Mouse (Mus musculus) limb, embryonic 11.5 days (tissue): ENCODE results near the gene Angptl8. TPM values are rescaled to one million over a fixed set of nuclear protein-coding genes. Genes with fewer than 3 reads are reported as not detected.

Source experiments
- ATAC-seq: fragments of 200-750 bp; cut with Nextera tagmentation; 2 replicates; pipeline ENCODE4 v1.8.0; 2017; ENCODE audit warnings: low read depth; ENCODE audit not compliant: insufficient number of reproducible peaks, low FRiP score, low TSS enrichment
- DNase-seq: peaks from one replicate; pipeline ENCODE4 v3.0.0-alpha.2; 2015; ENCODE audit warnings: low spot score
- H3K27ac ChIP-seq: fragments of 300-500 bp; sonication (generic); replicated peaks from 2 replicates; pipeline ENCODE4 v1.5.1; 2014; ENCODE audit warnings: low read depth, mild to moderate bottlenecking, low read length
- H3K27me3 ChIP-seq: fragments of 300-500 bp; sonication (generic); 2 replicates; pipeline ENCODE4 v1.6.1; 2014; ENCODE audit warnings: mild to moderate bottlenecking, low read length, mixed read lengths; ENCODE audit not compliant: control insufficient read depth, insufficient read depth
- H3K36me3 ChIP-seq: fragments of 300-500 bp; sonication (generic); 2 replicates; pipeline ENCODE4 v1.6.1; 2014; ENCODE audit warnings: mild to moderate bottlenecking, low read length, moderate library complexity, mixed read lengths; ENCODE audit not compliant: control insufficient read depth, insufficient read depth
- H3K4me1 ChIP-seq: fragments of 300-500 bp; sonication (generic); 2 replicates; pipeline ENCODE4 v1.6.1; 2014; ENCODE audit warnings: low read length, mixed read lengths; ENCODE audit not compliant: control insufficient read depth, insufficient read depth
- H3K4me2 ChIP-seq: fragments of 300-500 bp; sonication (generic); 2 replicates; pipeline ENCODE4 v1.6.1; 2014; ENCODE audit warnings: low read depth, mild to moderate bottlenecking, moderate library complexity; ENCODE audit not compliant: severe bottlenecking
- H3K4me3 ChIP-seq: fragments of 300-500 bp; sonication (generic); 2 replicates; pipeline ENCODE4 v1.5.1; 2014; ENCODE audit warnings: low read depth, low read length
- H3K9ac ChIP-seq: fragments of 300-500 bp; sonication (generic); 2 replicates; pipeline ENCODE4 v1.6.1; 2014; ENCODE audit warnings: mild to moderate bottlenecking, low read length
- H3K9me3 ChIP-seq: fragments of 300-500 bp; sonication (generic); 2 replicates; pipeline ENCODE4 v1.6.1; 2016; ENCODE audit warnings: low read length; ENCODE audit not compliant: control insufficient read depth
- WGBS: fragments of 180-500 bp; shearing (Covaris S2); extraction: QIAGEN DNeasy Blood & Tissue Kit; methylation state at CpG from one replicate; pipeline ENCODE4 v1.1.7; 2014; 5-methylcytosine and 5-hydroxymethylcytosine counted together
- polyA plus RNA-seq: library from polyadenylated mRNA; unstranded; fragments of >200 nt; fragmentation: Nextera tagmentation; extraction: Ambion mirVana; gene quantifications from 2 replicates; pipeline ENCODE4 v1.2.1, GENCODE M21; 2014

Angptl8 gene
- polyA plus RNA-seq, 1 experiment from 2014 or later, result 0.64 TPM

GRCm38 (mm10) chr9:21801121-21801520 is 34.2 kb upstream of the Angptl8 start:
- Histone ChIP-seq H3K9ac (no peak overlapping the region), H3K4me2 (no peak overlapping the region), H3K27me3 (no peaks in the 10 kb centered on the region), H3K4me1 (peaks cover 14% of the 10 kb centered on the region), H3K4me3 (no peak overlapping the region), H3K27ac (no peak overlapping the region), H3K36me3 (0 out of 2 replicates have a peak, but pooled peaks cover 2% of the 10 kb centered on the region), H3K9me3 (no peaks in the 10 kb centered on the region)
- no peak for ATAC-seq
- WGBS, result 81% methylated on average over 7 of the region's 7 CpGs
- no peak for DNase-seq

- ATAC-seq (no peak), DNase-seq (no peak)
- Histone ChIP-seq H3K27ac (no peak overlapping the region), H3K9me3 (no peaks in the 10 kb centered on the region), H3K9ac (no peak overlapping the region), H3K4me1 (peaks cover 10% of the 10 kb centered on the region), H3K27me3 (no peaks in the 10 kb centered on the region), H3K4me3 (no peak overlapping the region), H3K4me2 (no peak overlapping the region), H3K36me3 (0 out of 2 replicates have a peak, but pooled peaks cover 2% of the 10 kb centered on the region)
- 91% methylated on average over 7 of the region's 7 CpGs for WGBS
Observed at GRCm38 (mm10) chr9:21801591-21801990, 33.7 kb upstream of the Angptl8 start.

GRCm38 (mm10) chr9:21803986-21804644 is 31.2 kb upstream of the Angptl8 start:
- Histone ChIP-seq H3K4me1 (no peaks in the 10 kb centered on the region), H3K36me3 (peaks cover 4% of the 10 kb centered on the region; the same call in 1 of the 2 replicates), H3K9me3 (no peaks in the 10 kb centered on the region), H3K9ac (no peak overlapping the region), H3K27ac (no peak overlapping the region), H3K27me3 (no peaks in the 10 kb centered on the region), H3K4me2 (no peak overlapping the region), H3K4me3 (no peak overlapping the region)
- WGBS, result 41% methylated on average over 13 of the region's 13 CpGs
- ATAC-seq (peak; percentile 88), DNase-seq (peak; percentile 89)

GRCm38 (mm10) chr9:21806363-21806762 is 28.9 kb upstream of the Angptl8 start:
- Histone ChIP-seq H3K36me3 (peaks cover 2% of the 10 kb centered on the region; the same call in 1 of the 2 replicates), H3K27ac (no peak overlapping the region), H3K27me3 (no peaks in the 10 kb centered on the region), H3K9ac (no peak overlapping the region), H3K4me3 (no peak overlapping the region), H3K4me1 (no peaks in the 10 kb centered on the region), H3K9me3 (no peaks in the 10 kb centered on the region), H3K4me2 (no peak overlapping the region)
- no peak for ATAC-seq
- DNase-seq, result no peak
- 76% methylated on average over 3 of the region's 3 CpGs for WGBS

- DNase-seq (no peak), ATAC-seq (no peak)
- Histone ChIP-seq H3K4me1 (no peaks in the 10 kb centered on the region), H3K9me3 (no peaks in the 10 kb centered on the region), H3K9ac (no peak overlapping the region), H3K4me2 (no peak overlapping the region), H3K36me3 (peaks cover 2% of the 10 kb centered on the region; the same call in 1 of the 2 replicates), H3K4me3 (no peak overlapping the region), H3K27me3 (no peaks in the 10 kb centered on the region), H3K27ac (no peak overlapping the region)
- 90% methylated on average over 11 of the region's 11 CpGs for WGBS
Observed at GRCm38 (mm10) chr9:21806976-21807375, 28.3 kb upstream of the Angptl8 start.

- 63% methylated on average over 3 of the region's 3 CpGs for WGBS
- Histone ChIP-seq H3K4me3 (no peak overlapping the region), H3K9ac (no peak overlapping the region), H3K4me2 (no peak overlapping the region), H3K36me3 (peaks cover 2% of the 10 kb centered on the region; the same call in 1 of the 2 replicates), H3K4me1 (no peaks in the 10 kb centered on the region), H3K27ac (no peak overlapping the region), H3K27me3 (no peaks in the 10 kb centered on the region), H3K9me3 (no peaks in the 10 kb centered on the region)
- ATAC-seq (no peak), DNase-seq (peak; percentile 40)
Observed at GRCm38 (mm10) chr9:21808561-21808960, 26.7 kb upstream of the Angptl8 start.

- H3K4me1 ChIP-seq, result no peaks in the 10 kb centered on the region
- H3K4me3 ChIP-seq, result no peak overlapping the region
- H3K27ac ChIP-seq, result no peak overlapping the region
- no peak overlapping the region for H3K4me2 ChIP-seq
- DNase-seq (no peak), ATAC-seq (no peak)
- 90% methylated on average over 5 of the region's 5 CpGs for WGBS
- no peak overlapping the region for H3K9ac ChIP-seq
- H3K9me3 ChIP-seq, result no peaks in the 10 kb centered on the region
- H3K36me3 ChIP-seq, result peaks cover 5% of the 10 kb centered on the region; the same call in 1 of the 2 replicates
- no peaks in the 10 kb centered on the region for H3K27me3 ChIP-seq
Observed at GRCm38 (mm10) chr9:21811170-21811569, 24.1 kb upstream of the Angptl8 start.

- H3K4me2 ChIP-seq, result no peak overlapping the region
Observed at GRCm38 (mm10) chr9:21816716-21817305, 18.5 kb upstream of the Angptl8 start.

More at GRCm38 (mm10) chr9:21816716-21817305, 18.5 kb upstream of the Angptl8 start:
- Histone ChIP-seq H3K9ac (no peak overlapping the region), H3K27ac (no peak overlapping the region), H3K4me3 (no peak overlapping the region), H3K36me3 (peaks cover 14% of the 10 kb centered on the region; the same call in 1 of the 2 replicates), H3K4me1 (0 out of 2 replicates have a peak, but pooled peaks cover 2% of the 10 kb centered on the region), H3K27me3 (no peaks in the 10 kb centered on the region), H3K9me3 (no peaks in the 10 kb centered on the region)
- DNase-seq (no peak), ATAC-seq (no peak)
- 81% methylated on average over 9 of the region's 9 CpGs for WGBS
